ENCODE assay signal across 30 mouse cellular contexts in the genomic region with DNA sequence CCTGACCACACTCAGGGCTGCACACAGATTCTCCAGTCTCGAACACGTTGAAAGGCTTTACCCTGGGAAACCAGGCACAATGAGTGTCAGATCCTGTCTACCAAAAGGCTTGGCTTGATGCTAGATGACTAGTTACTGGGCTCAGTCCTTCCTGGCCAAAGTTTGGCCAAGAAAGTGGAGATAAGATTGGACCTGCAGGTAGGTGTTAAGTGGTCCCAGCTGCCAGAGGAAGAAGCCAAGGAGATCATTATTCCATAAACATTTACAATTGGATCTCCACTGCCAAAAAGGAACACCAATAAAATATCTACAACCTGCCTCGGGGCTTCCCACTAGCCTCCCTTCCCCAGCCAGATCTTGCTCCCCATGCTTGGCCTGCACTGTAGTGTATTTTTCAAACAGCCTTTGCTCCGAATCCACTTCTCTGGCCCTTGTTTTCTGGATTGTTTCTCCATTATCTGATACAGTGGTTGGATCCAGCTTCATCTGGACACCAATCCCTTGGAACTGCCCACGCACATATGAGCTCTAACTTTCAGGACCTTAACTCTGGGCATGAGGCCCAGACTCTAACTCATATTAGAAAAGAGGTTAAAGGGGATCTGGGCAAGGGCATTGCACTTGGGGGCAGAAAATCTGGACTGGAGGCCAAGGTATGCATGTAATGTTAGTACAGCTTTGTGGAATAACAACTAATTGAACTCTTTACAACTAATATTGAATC.
DNase-seq lines count a peak whose midpoint lies in the region; ATAC-seq and TF ChIP-seq lines count a peak whose summit lies in the region.
"Had no signal": no experiment of that assay in that cellular context is flagged by ENCODE, and none has a peak within 500 bp of the region (broad histone marks: within the 10 kb centered on the region; RNA-seq: fewer than 3 reads in every experiment).

No protein-coding gene starts in this region.

- peaks cover 10% of the 10 kb centered on the region for H3K4me1 ChIP-seq in limb, embryonic 13.5 days
- 0 out of 2 replicates have a peak, but pooled peaks cover 2% of the 10 kb centered on the region for H3K4me1 ChIP-seq in limb, embryonic 10.5 days
- H3K4me1 ChIP-seq in limb, embryonic 14.5 days (ENCODE audit: control insufficient read depth, insufficient read depth, low read length), result peaks cover 7% of the 10 kb centered on the region; the same call in 1 of the 2 replicates
- H3K4me1 ChIP-seq: embryonic facial prominence, embryonic 13.5 days; heart, embryonic 12.5 days; heart, embryonic 15.5 days; hindbrain, embryonic 10.5 days; hindbrain, embryonic 13.5 days; intestine, embryonic 15.5 days had no signal

- H3K27ac ChIP-seq in limb, embryonic 13.5 days, result no peak overlapping the region
- no peak overlapping the region for H3K27ac ChIP-seq in limb, embryonic 10.5 days
- no peak overlapping the region for H3K27ac ChIP-seq in limb, embryonic 14.5 days (replicated peaks; ENCODE audit: low read depth, low read length)
- H3K27ac ChIP-seq: embryonic facial prominence, embryonic 13.5 days; gastrocnemius, adult 2 months; heart, embryonic 15.5 days; hindbrain, embryonic 10.5 days; hindbrain, embryonic 13.5 days; intestine, embryonic 15.5 days had no signal

- TF ChIP-seq POLR2A in limb, embryonic 14.5 days (IDR thresholded peaks at IDR 0.05; ENCODE audit: borderline replicate concordance, extremely low read depth, insufficient read depth, insufficient read length), result no peak

- H3K9ac ChIP-seq in limb, embryonic 13.5 days, result no peak overlapping the region
- H3K9ac ChIP-seq in limb, embryonic 14.5 days (ENCODE audit: low read depth, low read length, severe bottlenecking), result no peak overlapping the region
- H3K9ac ChIP-seq: embryonic facial prominence, embryonic 13.5 days; forebrain, postnatal 0 days; heart, embryonic 12.5 days; heart, embryonic 15.5 days; hindbrain, embryonic 13.5 days; intestine, embryonic 15.5 days had no signal

- H3K27me3 ChIP-seq in limb, embryonic 13.5 days, result no peaks in the 10 kb centered on the region; the same call in 1 of the 2 replicates
- no peaks in the 10 kb centered on the region for H3K27me3 ChIP-seq in limb, embryonic 10.5 days (ENCODE audit: low read depth, poor library complexity, severe bottlenecking)
- H3K27me3 ChIP-seq in limb, embryonic 14.5 days (ENCODE audit: control insufficient read depth, insufficient read depth, low read length), result no peaks in the 10 kb centered on the region
- H3K27me3 ChIP-seq: CH12.LX; embryonic facial prominence, embryonic 13.5 days; heart, embryonic 12.5 days; heart, embryonic 15.5 days; hindbrain, embryonic 13.5 days; intestine, embryonic 15.5 days had no signal

- no peaks in the 10 kb centered on the region for H3K9me3 ChIP-seq in limb, embryonic 13.5 days
- H3K9me3 ChIP-seq in limb, embryonic 10.5 days (replicated peaks), result no peaks in the 10 kb centered on the region
- no peaks in the 10 kb centered on the region for H3K9me3 ChIP-seq in limb, embryonic 14.5 days (ENCODE audit: control insufficient read depth, low read length)
- H3K9me3 ChIP-seq: embryonic facial prominence, embryonic 13.5 days; G1E; heart, embryonic 12.5 days; heart, embryonic 15.5 days; hindbrain, embryonic 10.5 days; hindbrain, embryonic 13.5 days; intestine, embryonic 15.5 days had no signal

- peak; percentile 6 for DNase-seq in adrenal gland, postnatal 10 days
- DNase-seq in adrenal gland, adult 8-10 months, result no peak
- DNase-seq in limb, embryonic 10.5 days (ENCODE audit: low spot score), result no peak
- DNase-seq in adipocyte (ENCODE audit: low spot score), result peak; percentile 77
- peak; percentile 63 for DNase-seq in limb, embryonic 14.5 days (ENCODE audit: low spot score)
- DNase-seq in right cerebral cortex, postnatal 36 days (ENCODE audit: low spot score in 2 of 2), result no peak
- DNase-seq in layer of hippocampus, adult 8-10 months (ENCODE audit: low spot score in 2 of 2), result no peak
- DNase-seq: adrenal gland, postnatal 14 days; B cell, adult 2 months; cerebellum, adult 11 months; cerebellum, adult 2 months; cerebellum, adult 9-11 months; cerebellum, postnatal 25 days; forebrain, postnatal 0 days; gastrocnemius, adult 2 months; gastrocnemius, postnatal 14 days; heart, adult 18-20 months; heart, postnatal 10 days; heart, postnatal 36 days had no signal

- no peak overlapping the region for H3K4me3 ChIP-seq in limb, embryonic 13.5 days
- H3K4me3 ChIP-seq in limb, embryonic 10.5 days, result no peak overlapping the region
- no peak overlapping the region for H3K4me3 ChIP-seq in limb, embryonic 14.5 days (replicated peaks; ENCODE audit: low read length)
- H3K4me3 ChIP-seq: embryonic facial prominence, embryonic 13.5 days; gastrocnemius, adult 2 months; heart, embryonic 12.5 days; heart, embryonic 15.5 days; hindbrain, embryonic 10.5 days; hindbrain, embryonic 13.5 days; intestine, embryonic 15.5 days had no signal

- peak; percentile 32; the same call in 1 of the 2 replicates for ATAC-seq in limb, embryonic 13.5 days (ENCODE audit: low FRiP score, low read depth)
- peak; percentile 79 for ATAC-seq in limb, embryonic 14.5 days (ENCODE audit: low FRiP score, low read depth)
- ATAC-seq: forebrain, embryonic 14.5 days; forebrain, postnatal 0 days; hindbrain, embryonic 16.5 days; intestine, embryonic 15.5 days had no signal

- H3K36me3 ChIP-seq in limb, embryonic 13.5 days, result no peaks in the 10 kb centered on the region
- H3K36me3 ChIP-seq in limb, embryonic 10.5 days, result no peaks in the 10 kb centered on the region
- H3K36me3 ChIP-seq in limb, embryonic 14.5 days (ENCODE audit: control insufficient read depth, insufficient read depth, low read length), result no peaks in the 10 kb centered on the region
- H3K36me3 ChIP-seq: embryonic facial prominence, embryonic 13.5 days; G1E; heart, embryonic 12.5 days; heart, embryonic 15.5 days; hindbrain, embryonic 10.5 days; hindbrain, embryonic 13.5 days; intestine, embryonic 15.5 days had no signal

- no peak overlapping the region for H3K4me2 ChIP-seq in limb, embryonic 13.5 days (replicated peaks)
- H3K4me2 ChIP-seq in limb, embryonic 14.5 days (replicated peaks; ENCODE audit: low read depth, low read length, severe bottlenecking), result no peak overlapping the region
- H3K4me2 ChIP-seq: embryonic facial prominence, embryonic 13.5 days; heart, embryonic 12.5 days; heart, embryonic 15.5 days; hindbrain, embryonic 13.5 days; intestine, embryonic 15.5 days had no signal

- 56% methylated on average over 5 of the region's 5 CpGs for WGBS in limb, embryonic 13.5 days
- 89% methylated on average over 5 of the region's 5 CpGs for WGBS in limb, embryonic 10.5 days
- WGBS in limb, embryonic 14.5 days, result 47% methylated on average over 5 of the region's 5 CpGs

Comparison
In these comparisons a context has a peak if more than half of its experiments do, and no peak if none do; other contexts are left out.
1. DNase-seq: peak in adrenal gland, postnatal 10 days (single experiment), adipocyte (single experiment) and limb, embryonic 14.5 days (single experiment); none in adrenal gland, adult 8-10 months (single experiment), limb, embryonic 10.5 days (single experiment), right cerebral cortex, postnatal 36 days (0 of 2) and layer of hippocampus, adult 8-10 months (0 of 2).